Mouse (Mus musculus): ENCODE measurements at regions not wholly inside any gene's neighbourhood (a gene's known extent, or its start where the extent isn't known, plus 50 kb on each side); places are given as distances from the start of the nearest gene placed in this dataset.

DNA sequence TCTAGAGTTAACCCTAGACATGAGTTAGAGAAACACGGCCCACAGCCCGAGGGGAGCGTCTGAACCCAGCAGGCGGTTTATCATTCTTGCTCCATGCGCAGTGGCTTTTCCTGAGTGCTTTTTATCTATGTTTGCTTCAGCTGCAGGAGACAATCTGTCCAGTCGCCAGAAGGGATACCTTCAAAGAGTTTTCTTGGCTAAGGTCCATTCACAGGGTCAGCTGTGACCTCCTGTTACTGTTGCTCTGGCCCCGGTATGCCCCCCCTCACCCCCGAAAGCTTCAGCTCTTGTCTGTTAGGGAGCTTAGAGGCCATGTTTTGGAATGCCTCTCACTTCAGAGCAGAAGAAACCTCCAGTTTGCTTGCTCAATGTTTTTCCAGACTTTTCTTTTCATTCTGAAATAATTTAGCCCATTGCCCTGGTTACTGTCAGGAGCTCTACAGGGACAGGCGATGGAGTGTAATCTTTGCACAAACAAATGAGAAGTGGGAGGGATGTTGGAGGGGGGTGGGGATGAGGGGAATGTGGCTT lies 51.2 kb upstream of the Slc1a3 start:
- DNase-seq, result no peak

DNA sequence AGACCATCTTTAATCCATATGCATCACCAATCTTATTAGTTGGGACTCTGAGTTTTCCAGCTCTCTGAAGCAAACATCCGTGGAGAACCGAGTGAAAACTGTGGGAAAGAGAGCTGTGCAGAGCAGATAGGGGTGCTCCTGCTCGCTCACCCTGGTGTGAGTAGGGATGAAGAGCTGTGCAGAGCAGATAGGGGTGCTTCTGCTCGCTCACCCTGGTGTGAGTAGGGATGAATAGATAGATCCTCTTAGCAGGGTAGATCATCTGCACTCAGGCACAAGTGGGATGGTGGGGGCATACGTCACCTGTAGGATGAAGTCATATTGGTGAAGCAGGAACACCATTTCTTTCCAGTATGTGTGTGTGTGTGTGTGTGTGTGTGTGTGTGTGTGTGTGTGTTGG lies 50.6 kb upstream of the Slc1a3 start:
- DNase-seq, result no peak

Measured in kidney, adult 18-20 months (tissue).